Mouse (Mus musculus) large intestine, adult 2 months (tissue): ENCODE results near the gene F12. TPM values are rescaled to one million over a fixed set of nuclear protein-coding genes. Genes with fewer than 3 reads are reported as not detected.

Source experiments
- DNase-seq: peaks from one replicate; pipeline ENCODE4 v3.0.0-alpha.2; 2012; ENCODE audit warnings: low read depth, low spot score
- WGBS: fragments of 180-500 bp; shearing (Covaris S2); methylation state at CpG from one replicate; pipeline ENCODE4 v1.1.7; 2018; 5-methylcytosine and 5-hydroxymethylcytosine counted together
- polyA plus RNA-seq: library from polyadenylated mRNA; depleted of rRNA; stranded (reverse); fragments of >200 nt; gene quantifications from 2 replicates; pipeline ENCODE4 v1.2.3, GENCODE M21; 2012

The F12 gene
- polyA plus RNA-seq, 1 experiment, result 0.06 TPM

DNA sequence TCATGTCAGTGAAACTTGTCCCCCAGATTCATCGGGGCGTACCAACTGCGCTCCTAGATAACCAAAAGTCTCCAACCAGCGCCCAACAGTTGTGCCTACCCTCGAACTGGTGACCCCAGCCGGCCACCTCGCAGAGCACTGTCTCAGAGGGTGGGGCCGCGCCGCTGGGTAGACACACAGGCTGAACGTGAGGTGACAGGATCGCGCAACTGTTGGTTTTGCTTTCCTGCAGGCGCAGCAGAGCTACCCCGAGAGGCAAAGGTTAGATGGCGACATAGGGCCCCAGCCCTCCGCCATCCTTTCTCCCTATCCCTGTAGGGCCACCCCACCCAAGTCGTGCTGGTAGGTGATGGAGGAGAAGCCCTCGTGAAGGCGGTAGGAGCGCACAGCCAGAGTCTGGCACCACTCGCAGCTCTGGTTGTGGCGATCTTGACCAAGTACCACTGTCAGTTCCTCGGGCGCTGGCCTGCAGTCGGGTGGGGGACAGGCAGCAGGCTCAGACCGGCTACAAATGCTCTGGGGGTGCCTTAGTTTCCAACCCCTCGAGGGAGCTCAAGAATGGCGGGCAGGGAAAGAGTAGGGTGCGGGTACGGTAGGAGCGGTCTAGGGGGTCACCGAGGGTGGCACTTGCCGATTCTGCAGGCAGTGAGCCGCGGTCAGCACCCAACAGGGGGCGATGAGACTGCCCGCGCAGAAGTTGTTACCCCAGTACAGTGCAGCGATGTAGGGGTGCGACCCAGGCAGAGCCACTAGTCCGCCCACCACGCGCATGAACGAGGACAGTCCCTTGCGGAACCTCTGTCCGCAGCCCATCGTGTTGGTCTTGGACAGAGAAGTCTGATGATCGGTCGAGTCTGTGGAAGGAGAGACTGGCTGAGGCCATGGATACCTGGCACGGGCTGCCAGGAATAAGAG lies 6.3 kb downstream of the F12 start:
- DNase-seq, result no peak
- WGBS, result 24% methylated on average over 51 of the region's 51 CpGs

DNA sequence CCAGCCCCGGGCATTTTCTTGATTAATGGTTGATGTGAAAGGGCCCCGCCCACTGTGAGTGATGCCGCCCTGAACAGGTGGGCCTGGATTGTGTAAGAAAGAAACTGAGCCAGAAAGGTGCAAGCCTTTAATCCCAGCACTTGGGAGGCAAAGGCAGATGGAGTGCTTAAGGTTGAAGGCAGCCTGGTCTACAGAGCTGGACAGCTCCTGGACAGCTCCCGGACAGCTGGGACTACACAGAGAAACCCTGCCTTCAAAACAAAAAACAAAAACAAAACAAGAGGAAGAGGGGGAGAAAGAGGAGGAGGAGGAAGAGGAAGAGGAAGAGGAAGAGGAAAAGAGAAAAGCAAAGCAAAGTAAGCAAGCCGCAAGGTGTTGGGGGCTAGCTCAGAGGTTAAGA lies 7.5 kb downstream of the F12 start:
- WGBS, result 66% methylated on average over 5 of the region's 5 CpGs
- no peak for DNase-seq

DNA sequence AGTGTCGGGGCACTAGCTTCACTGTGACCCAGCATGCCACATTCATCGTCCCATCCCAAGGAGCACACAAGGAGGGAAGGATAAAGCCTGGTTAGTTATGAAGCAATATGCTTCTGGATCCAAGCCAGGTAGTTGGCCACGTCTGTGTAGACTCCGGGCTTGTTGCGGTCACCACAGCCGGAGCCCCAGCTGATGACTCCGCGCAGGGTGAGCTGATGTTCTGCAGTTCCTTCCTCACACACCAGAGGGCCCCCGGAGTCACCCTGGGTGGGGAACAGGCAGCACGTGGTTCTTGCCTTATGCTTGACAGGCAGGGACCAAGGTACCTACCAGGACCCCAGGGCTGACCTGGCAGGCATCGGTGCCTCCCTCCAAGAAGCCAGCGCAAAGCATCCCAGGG lies 8.6 kb downstream of the F12 start:
- DNase-seq, result peak; percentile 55
- WGBS, result 7% methylated on average over 12 of the region's 12 CpGs

DNA sequence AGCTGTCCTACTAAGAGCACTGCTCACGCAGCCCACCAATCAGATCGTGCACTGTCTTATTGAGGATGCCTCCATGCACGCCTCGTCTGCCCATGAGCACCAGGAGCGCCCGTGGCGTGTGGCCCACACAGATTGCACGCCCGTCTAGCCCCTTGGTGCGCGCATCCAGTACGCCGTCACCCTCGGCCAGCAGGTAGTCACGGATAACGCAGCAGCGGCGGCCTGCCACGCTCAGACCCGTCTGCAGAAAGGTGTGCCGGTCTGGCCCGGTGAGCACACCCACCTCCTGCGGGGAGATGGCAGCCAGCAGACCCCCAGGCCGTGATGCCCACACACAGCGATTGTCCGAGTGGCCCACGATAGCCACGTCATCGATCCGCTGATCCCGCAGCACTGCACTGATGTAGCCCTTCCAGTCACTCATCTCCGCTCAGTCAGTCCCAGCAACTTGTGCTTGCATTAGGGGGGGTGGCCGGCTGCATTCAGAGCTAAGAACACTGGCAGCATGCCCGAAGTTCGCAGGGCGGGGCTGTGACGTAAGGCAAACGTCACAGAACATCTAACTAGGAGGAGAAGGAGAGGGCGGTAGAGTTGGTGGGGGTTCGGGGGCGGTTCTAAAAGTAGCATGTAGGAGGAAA lies 11.7 kb downstream of the F12 start, which contains the start of gene Pfn3:
TSS of gene Pfn3 (minus strand) at position 490 of the 638 bp plus-strand sequence.
- 29% methylated on average over 41 of the region's 41 CpGs for WGBS
- DNase-seq, result no peak

DNA sequence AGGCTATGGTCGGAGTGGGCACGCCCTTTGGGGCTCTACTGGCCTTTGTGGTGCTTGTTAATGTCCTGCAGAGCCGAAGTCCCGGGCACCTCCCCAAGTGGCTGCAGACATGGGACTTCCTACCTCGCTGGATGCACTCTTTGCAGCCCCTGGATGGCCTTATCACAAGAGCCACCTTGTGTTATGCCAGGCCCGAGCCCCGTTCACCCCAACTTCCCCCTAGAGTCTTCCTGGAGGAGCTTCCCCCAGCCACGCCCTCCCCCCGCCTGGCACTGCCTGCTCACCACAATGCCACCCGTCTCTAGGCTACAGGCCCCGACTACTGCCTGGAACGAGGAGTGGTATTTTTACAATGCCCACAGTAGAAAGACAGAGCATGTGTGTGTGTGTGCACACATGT lies 13.3 kb downstream of the F12 start:
- 52% methylated on average over 12 of the region's 12 CpGs for WGBS
- DNase-seq, result no peak

DNA sequence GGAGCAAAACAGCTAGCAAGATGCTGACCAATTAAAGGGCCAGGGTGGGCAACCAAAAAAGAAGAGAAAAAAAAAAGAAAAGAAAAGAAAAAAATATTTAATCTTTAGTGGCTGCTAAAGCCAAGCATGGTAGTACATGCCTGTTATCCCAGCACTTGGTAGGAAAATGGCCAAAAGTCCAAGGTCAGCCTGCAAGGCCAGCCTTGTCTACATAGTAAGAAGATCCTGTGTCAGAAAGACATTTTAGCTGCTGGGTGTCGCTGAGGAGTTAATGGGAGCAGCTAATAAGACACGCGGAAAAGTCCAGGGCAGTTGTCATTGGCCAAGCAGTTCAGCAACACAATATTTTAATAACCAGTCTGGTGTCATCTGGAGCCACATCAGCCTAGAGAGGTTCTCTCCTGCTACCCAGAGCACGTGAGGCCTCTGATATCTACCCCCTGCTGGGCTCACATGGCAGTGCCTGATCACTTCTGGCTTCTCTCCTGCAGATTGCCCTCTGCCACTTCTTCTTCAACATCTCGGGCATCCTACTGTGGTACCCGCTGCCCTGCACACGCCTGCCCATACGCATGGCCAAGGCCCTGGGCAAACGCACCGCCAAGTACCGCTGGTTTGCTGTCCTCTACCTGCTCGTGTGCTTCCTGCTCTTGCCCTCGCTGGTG lies 13.8 kb downstream of the F12 start:
- no peak for DNase-seq
- 69% methylated on average over 13 of the region's 13 CpGs for WGBS

DNA sequence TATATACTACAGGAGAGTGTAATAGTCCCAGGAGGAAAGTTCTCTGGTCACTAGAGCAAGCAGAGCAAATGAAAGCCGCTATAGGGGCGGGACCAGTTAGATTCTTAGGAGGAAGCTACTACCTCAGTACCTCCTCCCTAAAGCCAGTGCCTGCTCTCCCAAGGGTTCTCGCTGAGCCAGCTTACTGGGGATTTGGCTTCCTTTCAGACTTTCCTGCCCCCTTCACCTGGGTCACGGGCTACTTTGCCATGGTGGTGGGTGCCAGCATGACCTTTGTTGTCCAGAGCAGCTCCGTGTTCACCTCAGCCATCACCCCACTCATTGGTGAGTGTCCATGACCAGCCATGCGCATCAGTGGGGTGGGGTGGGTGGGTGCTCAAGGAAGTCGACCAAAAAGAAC lies 14.8 kb downstream of the F12 start:
- no peak for DNase-seq
- 67% methylated on average over 7 of the region's 7 CpGs for WGBS

DNA sequence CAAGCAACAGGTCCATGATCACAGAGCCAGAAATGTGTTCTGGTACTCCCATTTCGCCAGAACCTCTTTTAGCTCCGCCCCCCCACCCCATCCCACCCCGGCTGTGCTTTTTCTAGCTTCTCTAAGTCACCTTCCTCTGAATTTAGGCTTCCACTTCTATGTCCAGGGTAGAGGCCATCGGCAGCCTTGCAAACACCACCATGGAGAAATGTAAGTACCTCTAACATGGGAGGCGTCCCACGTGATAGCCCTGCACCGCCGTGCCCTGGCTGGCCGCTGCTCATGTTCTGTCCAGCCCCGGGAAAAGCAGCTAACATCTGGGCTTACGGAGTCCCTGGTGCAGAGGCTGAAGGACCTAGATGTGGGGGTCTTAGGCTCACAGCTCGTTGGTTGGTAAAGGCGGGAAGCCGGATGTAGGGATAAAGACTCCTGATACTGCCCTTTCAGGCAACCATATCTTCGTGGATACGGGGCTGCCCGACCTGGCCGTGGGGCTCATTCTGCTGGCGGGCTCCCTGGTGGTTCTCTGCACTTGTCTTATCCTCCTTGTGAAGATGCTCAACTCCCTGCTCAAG lies 18.0 kb downstream of the F12 start:
- no peak for DNase-seq
- 82% methylated on average over 19 of the region's 19 CpGs for WGBS

DNA sequence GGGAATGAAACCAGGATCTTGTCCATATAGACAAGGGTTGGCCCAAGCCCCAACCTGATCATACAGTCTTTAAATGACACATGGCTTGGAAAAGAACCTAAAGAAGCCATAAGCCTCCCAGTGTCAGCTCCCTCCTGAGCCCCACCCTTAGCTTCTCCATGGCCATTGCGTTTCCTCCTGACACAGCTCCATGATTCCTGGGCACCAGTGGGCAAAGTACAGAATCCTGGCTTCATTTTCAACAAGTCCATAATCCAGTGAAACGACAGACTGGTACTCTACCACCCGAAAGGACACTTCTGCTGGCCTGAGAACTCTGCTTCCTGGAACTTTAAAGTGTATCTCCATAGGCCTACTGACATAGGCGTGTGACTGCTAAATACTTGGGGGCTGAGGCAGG lies 19.3 kb downstream of the F12 start:
- WGBS, result 49% methylated on average over 4 of the region's 4 CpGs

DNA sequence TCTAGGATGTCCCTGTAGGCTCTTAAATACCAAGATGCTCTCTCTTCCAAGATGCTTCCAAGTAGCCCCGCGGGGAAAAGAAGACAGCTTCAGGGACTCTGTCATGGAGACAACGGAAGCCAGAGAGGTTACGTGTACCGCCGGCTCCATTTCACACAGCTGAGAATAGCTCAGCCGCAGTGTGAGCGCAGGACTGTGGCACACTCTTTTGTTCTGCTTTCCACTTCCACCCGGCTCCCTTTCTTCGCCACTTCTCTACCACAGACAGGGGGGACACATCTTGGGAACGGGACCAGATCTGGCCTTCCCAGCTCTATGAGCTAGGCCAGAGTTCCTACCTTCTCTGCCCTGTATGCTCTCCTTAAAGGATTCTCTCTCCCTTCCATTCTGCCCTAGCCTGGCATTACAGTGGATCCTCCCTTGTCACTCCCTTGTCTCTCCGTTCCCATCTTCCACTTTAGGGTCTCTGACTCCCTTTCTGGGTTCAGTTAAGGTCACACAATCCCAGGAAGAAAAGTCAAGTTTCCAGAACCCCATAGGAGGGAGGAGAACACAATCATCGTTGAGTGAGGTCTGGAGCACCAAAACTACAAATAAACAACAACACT lies 20.7 kb downstream of the F12 start:
- no peak for DNase-seq
- WGBS, result 59% methylated on average over 13 of the region's 13 CpGs

More for the DNA sequence above, 19.3 kb downstream of the F12 start:
- no peak for DNase-seq

DNA sequence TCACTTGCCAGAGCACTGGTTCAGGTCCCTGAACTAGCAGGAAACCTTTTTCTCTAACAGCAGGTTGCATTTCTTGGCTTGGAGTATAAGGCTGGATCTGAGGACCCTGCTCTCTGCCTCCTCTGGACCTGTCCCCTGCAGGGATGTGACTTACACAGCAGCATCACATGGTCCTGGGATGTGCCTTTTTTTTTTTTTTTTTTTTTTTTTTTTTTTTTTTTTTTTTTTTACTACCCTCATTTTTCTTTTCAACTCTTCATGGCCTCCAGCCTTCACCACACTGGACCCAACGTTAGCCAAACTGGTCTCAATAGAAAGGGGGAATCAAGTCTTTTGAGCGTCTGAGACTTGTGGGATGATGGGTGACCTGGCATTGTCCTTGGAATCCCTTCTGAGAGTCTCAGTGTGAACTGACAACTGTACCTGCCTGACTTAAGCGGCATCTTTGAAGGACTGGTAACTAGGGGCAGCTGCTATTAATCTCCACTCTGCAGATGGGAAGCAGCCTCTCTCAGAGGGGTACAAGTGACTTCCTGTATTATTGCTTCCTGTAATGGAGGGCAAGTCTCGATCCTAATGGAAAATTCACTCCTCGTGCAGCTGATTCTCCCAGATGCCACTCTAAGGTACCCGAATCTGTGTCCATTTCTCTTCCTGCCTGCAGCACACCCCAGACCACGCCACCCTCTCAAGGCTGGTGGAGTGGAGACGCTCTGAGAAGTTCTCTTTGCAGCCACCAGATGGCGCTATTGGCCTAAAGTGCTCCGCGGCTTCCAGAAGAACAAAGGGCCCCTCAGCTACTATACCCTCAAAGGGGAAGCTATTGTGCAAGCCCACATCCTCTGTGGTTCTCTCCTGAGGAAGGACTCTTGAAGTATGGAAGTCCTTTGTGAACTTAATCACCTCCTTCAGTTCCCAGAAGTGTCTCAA lies 21.5 kb downstream of the F12 start:
- 10% methylated on average over 11 of the region's 11 CpGs for WGBS
- DNase-seq, result no peak

DNA sequence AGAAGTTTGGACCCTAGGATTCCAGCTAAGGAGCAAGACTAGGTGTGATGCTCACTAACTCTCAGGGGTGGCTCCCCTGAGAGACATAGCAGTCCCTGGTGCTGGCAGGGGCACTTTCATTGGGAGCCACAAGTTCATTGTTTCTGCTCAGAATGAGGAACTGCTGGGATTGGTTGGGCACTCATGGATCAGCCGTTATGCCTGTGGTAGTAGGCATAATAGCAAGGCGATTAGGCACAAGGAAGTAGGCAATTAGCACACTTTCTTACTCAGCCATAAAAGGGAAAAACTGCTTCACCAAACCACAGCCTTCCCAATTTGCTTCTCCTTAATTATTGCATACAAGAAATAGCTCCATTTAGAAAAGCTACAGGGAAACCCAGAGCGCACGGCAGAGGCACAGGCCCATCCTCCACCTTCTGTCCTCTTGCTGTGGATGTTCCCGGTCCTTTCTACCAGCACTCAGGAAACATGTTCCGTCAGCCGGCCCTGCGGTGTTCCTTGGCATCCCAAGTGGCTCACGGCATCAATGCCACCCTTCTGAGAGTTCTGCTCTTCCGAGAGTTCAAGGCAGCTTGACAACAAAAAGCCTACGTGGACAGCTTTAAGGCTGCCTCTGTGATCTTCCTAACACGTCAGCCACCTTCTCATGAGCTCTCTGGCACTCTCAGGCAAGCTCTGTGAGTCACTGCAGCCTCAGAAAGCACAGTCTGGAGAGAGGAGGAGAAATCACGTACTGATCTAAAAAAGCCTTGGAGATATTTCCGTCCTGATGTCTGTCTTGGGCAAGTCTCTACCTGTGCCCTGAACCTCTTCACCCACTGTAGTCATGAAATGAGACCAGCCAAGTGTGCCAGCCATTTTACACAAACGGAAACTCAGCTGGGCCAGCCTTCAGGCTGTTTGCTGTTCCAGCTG lies 22.4 kb downstream of the F12 start:
- WGBS, result 62% methylated on average over 15 of the region's 15 CpGs
- DNase-seq, result no peak

DNA sequence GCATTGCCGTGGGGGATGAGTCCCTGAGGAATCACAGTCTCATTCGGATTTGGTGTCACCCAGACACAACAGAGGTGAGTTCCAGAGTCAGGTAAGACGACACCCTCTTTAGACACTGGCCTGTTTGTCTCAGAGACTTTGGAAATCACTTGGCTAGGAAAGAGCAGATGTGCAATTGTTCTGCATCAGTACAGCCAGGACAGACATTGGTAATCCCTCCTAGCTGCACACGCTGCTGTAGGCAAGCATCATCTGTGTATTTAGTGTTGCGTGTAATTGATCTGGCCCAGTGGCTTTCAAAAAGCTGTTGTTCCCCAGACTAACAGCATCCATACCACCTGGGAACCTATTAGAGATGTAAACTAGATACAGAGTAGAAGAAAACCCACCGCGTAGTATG lies 23.3 kb downstream of the F12 start:
- DNase-seq, result no peak
- WGBS, result 77% methylated on average over 7 of the region's 7 CpGs

DNA sequence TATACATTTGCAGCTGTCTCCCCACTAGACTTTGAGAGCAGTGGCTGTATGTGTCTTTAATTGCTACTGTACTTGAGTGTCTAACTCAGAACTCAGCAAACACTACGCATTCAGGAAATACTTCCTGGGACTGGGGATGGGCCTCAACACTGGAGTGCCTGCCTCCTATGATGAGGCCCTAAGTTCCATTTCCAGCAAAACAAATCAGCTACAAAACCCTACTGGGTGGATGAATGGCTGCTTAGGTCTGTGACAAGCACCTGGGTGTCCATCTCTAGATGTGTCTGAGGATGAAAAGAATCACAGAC lies 26.6 kb downstream of the F12 start:
- DNase-seq, result no peak
- 20% methylated on average over 1 of the region's 1 CpGs for WGBS

DNA sequence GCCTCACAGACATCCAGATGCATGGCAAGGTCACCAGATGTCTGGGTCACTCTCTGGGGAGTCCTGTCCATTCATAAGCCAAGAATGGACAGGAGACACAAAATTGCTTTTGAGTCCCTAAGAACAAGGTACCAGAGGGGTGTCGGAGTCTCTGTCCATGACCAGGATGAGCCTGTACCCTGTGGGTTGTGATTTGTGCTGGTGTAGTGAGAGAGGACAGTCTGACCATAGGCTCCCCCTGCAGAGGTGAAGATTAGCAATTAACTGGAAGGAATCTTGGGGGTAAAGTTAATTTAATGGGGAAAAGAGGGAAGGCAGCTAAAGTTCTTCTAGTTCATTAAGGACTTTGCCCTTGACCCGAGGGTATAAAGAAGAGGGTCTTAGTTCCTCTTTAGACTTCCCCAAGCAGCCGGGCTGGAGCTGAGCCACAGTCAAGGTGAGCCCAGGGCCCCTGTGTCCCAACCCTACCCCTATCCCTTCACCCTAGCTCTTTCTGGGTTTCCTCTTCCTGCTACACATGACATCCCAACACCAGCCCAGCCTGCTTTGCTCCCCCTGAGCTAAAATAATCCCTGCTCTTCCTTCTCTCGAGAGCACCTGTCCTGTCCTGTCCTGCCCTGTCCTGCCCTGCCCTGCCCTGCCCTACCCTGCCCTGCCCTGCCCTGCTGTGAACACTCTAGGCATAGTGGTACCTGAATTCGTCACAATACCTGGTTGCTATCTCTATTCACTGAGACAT lies 27.1 kb downstream of the F12 start:
- 31% methylated on average over 5 of the region's 5 CpGs for WGBS

DNA sequence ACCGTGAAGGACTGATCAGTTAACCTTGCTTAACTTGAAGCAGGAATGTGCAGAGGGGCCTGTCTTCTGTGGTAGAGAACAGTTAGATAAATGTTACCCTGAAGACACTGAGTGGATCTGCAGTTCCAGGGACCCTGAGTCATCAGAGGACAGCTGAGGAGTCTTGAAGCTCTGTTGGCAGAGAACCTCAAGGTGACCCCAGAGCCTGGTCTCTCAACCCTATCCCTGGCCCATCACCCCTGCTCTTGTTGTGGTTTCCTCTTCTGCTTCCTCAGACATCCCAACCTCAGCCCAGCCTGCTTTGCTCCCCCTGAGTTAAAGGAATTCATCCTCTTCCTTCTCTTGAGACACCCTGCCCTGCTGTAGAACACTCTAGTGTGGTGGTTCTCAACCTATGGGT lies 28.5 kb downstream of the F12 start, which contains the start of gene Slc34a1:
TSS of gene Slc34a1 (plus strand) at position 100 of the 400 bp plus-strand sequence.
- DNase-seq, result no peak
- WGBS, result 90% methylated on average over 1 of the region's 1 CpGs

More for the DNA sequence above, 27.1 kb downstream of the F12 start:
- no peak for DNase-seq

DNA sequence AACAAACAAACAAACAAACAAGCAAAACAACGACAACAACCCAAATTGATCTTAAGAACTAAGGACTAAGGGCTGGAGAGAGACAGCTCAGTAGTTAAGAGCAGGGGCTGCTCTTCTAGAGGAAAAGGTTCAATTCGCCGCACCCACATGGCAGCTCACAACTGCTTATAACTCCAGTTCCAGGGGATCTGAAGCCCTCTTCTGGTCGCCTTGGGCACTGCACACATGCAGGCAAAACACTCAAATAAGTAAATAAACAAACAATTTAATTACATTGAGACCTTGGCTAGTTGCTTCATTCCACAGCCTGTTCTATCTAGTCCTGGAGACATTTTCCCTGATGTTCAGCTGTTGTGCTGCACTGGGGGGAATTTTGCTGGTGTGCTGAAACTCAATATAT lies 33.7 kb downstream of the F12 start:
- no peak for DNase-seq
- WGBS, result 79% methylated on average over 4 of the region's 4 CpGs
